Mouse (Mus musculus) embryonic fibroblast, embryonic 13.5 days (primary cell): ENCODE measurements at regions not wholly inside any gene's neighbourhood (a gene's known extent, or its start where the extent isn't known, plus 50 kb on each side); places are given as distances from the start of the nearest gene placed in this dataset.

Experiments used
- CTCF ChIP-seq: IDR thresholded peaks from 2 replicates; pipeline ENCODE4 v1.5.1; 2011; ENCODE audit warnings: mild to moderate bottlenecking, control low read depth, low read length, moderate library complexity, borderline replicate concordance; ENCODE audit not compliant: insufficient read depth
- POLR2A ChIP-seq: IDR thresholded peaks from 2 replicates; pipeline ENCODE4 v1.6.1; 2011; ENCODE audit warnings: low read depth, mild to moderate bottlenecking, control low read depth, low read length, moderate library complexity

- TF ChIP-seq CTCF (no peak), POLR2A (no peak)
These were observed 674.2 kb upstream of the Gje1 start for GRCm38 (mm10) chr10:15392027-15392816.
